Mouse (Mus musculus): ENCODE measurements at regions not wholly inside any gene's neighbourhood (a gene's known extent, or its start where the extent isn't known, plus 50 kb on each side); places are given as distances from the start of the nearest gene placed in this dataset.

GRCm38 (mm10) chr17:82999710-83000109 is 215.4 kb upstream of the Pkdcc start:
- TF ChIP-seq CTCF (IDR thresholded peaks at IDR 0.05; ENCODE audit: extremely low read depth, insufficient read depth, low read length) (no peak), POLR2A (IDR thresholded peaks at IDR 0.05; ENCODE audit: extremely low read depth, insufficient read depth, low read length) (no peak)

All from cortical plate, adult 2 months (tissue).